Mouse (Mus musculus): Measurements from ENCODE around the gene Nos1ap.

The Nos1ap gene

DNA sequence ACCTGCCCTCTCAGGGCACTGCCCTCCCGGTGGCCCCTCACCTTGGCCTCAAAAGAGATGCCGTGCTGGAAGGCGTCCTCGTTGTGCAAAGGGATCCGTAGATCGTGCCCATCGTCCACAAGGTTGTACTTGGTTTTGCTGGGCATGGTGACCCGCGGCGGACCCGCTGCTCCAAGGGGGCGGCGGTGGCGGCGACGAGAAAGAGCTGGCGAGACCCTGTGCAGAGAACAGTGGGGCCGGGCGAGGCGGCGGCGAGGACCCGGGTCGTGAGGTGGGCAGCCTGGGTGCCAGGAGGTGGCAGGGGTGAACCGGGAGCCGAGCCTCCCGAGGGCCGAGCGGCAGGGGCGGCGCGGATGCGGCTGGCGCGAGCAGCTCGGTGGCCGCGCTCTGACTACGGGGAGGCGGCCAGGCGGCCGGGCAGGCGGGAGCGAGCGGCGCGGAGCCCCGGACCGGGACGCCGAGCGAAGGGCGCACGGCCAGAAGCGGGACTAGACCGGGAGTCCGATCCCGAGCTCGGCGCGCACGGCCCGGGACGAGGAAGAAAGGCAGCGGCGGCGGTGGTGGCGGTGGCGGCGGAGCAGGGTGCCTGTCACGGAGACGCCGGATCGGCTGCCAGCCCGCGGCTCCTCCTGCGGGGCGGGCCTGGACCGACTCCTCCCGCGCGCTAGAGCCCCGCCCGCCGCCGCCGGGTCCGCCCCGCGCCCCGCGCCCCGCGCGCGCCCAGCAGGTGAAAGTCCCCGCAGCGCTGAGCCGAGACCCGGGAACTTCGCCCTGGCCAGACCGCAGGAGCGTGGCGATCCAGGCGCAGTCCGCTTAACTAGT lies at the start of gene Nos1ap:
Gene Nos1ap, minus strand, starts transcription at position 643 of the 822 bp plus-strand sequence.
- DNase-seq: peak; percentile 85

DNA sequence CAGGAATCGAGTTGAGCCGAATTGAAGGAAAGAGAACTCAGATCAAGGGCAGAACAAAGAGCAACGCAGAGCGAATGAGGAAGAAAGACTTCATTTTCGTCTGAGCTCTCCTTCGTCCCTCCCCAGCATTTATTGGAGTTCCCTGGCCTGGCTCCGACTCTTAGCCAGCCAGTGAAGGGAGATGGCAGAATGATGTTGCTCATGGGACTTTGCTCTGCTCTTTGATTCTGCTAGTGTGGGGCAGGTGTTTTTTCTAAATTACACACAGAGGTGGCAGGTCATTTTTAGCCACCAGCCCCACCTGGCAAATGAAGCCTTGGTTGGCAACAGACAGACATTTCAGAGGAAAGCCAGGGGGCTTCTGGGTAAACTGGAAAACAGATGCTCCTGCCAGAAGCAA lies 49.3 kb upstream of the Nos1ap start:
- no peak for DNase-seq

DNA sequence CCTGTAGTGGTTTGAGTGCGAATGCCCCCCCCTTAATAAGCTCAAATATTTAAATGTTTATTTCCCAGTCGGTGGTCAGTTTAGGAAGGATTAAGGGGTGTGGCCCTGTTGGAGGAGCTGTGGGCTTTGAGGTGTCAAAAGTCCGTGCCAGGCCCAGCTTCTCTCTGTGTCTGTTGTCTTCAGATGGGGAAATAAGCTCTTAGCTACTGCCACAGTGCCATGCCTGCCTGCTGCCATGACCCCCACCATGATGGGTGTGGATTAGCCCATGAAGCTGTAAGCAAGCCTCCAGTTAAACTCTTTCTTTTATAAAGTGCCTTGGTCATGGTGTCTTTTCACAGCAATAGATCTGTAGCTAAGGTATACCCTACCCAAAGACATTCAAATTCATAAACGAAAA lies 43.2 kb upstream of the Nos1ap start:
- no peak for DNase-seq

DNA sequence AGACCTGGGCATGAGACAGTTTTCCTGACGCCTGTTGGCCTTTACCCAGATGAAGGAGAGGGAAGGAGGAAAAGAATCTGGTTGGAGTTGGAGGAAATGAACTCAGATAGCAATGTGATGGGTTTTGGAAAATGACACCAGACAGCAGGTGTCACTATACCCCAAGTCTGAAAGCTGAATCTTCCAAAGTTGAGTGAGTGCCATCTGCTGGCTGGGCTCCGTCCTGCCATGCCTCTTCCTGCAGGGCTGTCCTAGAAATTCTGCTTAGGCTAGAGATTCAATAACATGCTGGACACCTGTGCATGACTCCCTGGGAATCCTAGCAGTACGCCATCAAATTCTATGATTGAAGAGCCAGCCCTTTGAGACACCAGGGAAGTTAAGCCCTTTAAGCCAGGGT lies 42.7 kb upstream of the Nos1ap start:
- peak; percentile 84 for DNase-seq

DNA sequence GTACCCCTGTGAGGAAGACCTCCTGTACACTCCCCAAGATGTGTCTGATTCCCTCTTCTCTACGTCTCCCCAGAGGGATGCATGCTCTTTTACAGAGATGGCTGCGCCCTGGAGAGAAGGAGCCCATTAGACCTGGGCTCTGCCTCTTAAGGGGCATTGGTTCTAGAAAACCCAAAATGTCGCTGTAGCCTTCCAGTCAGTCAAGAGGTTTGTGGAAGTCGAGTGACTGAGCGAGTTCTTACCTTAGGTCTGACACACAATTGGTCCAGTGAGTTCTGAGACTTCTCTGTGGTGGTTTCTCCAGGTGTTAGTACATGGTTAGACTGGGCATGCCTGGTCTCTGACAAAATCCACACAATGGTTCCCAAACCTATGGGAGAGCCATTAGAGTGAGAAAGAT lies 41.9 kb upstream of the Nos1ap start:
- DNase-seq: no peak

DNA sequence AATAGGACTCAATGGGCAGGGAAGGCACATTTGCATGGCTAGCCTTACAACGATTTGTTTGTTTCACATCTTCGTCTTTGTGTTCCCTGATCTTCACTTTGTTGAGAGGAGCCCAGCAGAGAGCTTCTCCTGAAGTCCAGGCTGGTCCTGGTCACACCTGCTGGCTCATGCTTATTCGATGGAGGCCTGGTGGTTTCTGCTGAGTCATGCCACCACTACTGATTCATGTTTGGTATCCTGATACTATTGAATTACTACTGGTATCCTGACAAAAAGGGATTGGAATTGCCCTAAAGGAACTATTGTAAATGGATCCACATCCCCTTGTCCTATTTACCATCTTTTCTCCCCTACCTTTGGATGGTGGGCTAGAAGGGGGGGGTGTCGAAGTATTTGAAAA lies 40.8 kb upstream of the Nos1ap start:
- no peak for DNase-seq

DNA sequence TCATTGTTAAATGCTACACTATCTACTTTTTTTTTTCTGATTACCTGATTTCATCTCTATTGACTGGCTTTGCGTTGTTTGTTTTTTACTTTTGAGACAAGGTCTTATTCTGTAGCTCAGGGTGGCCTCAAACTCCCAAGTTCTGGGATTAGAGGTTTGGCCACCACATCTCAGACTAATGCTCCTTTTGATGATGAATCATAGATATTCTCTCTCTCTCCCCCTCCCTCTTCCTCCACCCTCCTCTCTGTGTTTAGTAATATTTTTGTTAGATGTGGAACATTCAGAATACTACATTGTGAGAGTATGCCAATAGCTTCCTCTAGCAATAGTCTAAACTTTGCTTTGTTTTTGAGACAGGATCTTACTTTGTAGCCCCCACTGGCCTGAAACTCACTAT lies 33.8 kb upstream of the Nos1ap start:
- DNase-seq: no peak

DNA sequence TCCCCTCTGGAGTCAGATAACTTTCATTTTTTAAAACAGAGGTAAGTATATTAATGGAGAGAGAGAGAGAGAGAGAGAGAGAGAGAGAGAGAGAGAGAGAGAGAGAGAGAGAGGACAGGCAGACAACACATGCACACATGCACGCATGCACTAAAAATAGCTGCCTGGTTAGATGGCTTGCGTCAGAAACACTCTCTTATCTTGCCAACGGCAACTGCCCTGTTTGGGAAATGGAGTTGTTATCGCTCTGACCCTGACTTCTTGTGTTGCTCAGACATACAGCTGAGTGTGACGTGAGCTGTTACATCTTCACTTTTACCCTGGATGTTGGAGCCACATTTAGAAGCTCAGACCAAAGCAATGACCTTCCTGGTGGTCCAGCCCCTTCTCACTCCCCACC lies 33.3 kb upstream of the Nos1ap start:
- DNase-seq: no peak

DNA sequence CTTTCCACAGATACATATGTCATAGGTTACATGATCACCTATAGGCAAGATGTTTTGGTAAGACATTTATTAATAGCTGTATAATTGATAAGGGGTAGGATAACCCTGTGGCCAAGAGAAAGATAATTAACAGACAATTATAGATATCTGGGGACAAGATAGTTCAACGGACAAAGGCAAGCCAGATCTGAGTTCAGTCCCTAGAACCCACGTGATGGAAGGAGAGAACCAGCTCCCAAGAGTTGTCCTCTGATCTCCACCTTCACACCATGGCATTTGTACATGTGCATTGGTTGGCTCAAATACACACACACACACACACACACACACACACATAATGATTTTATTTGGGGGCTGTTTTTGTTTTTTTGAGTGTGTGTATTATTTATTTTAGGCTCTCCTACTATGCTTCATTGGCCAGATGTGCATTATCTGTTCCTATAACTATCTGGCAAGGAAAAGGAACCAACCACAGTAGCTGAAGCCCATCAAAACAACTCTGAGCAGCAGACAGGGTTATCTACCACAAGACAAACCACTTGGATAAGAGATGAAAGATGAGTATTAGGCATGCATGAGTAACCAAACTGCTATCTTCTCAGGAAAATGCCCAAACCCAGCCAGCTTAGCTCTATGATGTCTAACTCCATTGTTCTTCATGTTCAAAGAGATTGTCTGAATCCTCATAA lies 30.2 kb upstream of the Nos1ap start:
- no peak for DNase-seq

DNA sequence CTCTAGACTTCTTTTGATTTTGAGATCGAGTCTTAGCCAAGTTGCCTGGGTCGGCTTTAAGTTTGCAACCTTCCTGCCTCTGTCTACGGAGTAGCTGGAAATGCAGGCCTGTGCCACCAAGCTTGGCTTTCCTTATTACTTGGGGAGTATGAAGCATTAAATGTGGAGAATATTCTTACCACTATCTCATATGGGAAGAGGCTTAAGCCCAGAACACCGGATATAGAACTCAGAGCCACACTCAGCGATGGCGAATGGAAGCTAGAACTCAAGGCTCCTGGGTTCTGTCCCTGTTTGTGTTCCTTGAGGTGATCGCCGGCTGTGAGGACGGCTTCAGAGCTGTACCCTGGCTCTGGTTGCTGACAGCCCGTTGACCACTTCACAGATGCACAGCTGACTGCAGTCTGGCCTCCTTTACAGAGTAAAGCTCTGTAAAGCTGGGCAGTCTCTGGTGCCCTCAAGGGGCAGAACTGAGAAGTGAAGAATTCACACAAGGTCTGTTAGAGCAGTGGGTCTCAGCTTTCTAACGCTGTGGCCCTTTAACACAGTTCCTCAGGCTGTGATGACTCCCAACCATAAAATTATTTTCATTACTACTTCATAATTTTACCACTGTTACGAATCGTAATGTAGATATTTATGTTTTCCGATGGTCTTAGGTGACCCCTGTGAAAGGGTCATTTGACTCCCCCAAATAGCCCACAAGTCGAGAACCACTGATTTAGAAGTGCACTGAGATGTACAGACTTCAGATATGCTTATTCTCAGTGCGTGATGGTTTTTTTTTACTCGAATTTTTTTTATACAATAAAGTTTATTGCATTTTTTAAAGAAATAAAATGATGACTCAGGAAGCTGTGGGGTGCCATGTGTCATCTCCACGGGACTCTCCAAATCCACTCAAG lies 23.6 kb upstream of the Nos1ap start:
- DNase-seq: peak; percentile 79

DNA sequence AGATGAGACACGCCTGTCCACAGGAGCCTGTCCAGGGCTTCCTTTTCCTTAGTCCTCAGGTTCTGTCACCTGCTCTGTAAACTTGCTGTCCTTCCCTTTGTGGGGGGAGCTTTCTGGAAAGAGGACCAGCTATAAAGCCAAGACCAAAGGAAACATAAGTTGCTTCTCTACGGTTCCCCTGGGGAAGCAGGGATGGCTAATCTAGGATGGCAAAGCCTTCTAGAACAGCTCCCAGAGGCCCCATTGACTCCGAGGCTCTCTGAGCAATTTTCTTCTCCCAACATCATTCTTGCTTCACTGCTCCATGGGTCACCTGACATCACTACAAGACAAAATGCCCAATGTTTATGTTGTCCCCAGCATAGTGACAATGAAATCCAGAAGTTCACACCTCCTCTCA lies 22.0 kb upstream of the Nos1ap start:
- no peak for DNase-seq

DNA sequence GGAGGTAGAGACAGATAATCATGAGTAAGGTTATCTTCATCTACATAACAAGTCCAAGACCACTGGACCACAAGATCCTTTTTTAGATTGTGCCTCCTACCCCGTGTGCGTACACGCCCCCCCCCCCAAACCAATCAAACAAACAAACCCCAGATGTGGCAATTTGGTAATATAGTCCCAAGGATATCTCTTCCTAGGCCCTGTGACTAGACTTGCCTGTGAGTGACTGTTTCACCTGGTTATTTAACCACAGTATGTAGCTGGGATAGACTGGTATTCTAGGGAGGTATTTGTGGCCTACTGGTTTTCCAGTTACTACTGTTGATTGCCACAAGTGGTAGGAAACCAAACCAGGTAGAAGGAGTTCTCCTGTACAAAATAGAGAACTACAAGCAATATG lies 21.0 kb upstream of the Nos1ap start:
- no peak for DNase-seq

DNA sequence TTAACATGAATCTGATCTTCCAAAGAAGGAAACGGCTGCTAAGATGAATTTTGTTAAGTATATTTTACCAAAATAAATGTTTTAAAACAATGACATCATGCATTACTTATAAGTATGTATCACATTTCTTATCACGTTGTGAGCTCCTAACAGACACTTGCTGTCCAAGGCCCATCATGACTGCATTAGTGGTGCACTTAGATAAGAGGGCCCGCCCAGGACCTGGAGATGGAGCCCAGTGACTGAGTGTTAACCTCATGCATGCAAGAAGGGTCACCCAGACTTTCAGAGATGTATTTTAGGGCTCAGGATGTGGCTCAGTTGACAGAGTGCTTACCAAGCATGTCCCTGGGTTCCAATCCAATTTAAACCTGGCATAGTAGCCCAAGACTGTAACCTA lies 20.6 kb upstream of the Nos1ap start:
- DNase-seq: no peak

DNA sequence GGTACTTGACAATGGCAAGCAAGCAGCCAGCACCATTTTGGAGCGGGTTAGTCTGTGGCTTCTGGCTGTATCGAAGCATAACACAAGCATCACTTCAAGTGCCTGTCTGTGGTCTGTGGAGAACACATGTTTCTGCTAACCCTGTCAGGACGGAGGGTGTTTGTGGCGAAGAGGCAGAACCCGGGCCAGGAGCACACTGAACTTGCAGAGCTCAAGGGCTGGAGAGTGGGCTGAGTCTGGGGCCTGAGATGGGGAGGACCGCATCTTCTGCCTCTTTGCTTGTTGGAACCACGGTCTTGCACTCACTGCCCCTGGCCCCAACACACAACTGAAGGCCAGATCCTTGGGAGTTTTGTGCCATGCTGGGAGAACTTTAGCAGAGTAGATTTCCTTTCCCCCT lies 20.2 kb upstream of the Nos1ap start:
- peak; percentile 8 for DNase-seq

DNA sequence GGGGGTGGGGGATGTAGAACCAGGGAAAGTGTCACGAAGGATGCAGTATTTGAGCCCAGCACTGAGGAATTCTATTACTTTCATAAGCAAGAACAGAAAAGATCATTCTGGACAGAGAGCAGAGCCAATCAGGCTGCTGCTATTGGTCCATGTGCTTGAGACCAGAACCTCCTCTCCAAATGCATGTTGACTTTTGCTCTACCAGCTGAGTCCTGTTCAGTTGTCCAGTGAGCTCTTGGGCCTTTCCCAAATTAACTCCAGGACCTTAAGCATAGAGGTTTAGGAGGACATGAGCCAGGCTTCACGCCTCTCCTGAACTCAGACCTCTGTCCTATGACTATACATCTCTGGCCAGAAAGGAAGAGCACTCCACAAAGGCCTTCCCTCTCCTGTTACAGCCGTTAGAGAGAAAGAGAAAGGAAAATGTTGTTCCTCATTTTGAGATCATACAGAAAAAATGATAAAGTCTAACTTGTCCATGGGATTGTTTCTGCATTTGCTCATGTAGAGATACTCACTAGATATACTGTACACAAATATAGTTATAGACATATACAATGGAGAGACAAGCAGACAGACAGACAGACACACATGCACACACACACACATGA lies 18.9 kb upstream of the Nos1ap start:
- no peak for DNase-seq

DNA sequence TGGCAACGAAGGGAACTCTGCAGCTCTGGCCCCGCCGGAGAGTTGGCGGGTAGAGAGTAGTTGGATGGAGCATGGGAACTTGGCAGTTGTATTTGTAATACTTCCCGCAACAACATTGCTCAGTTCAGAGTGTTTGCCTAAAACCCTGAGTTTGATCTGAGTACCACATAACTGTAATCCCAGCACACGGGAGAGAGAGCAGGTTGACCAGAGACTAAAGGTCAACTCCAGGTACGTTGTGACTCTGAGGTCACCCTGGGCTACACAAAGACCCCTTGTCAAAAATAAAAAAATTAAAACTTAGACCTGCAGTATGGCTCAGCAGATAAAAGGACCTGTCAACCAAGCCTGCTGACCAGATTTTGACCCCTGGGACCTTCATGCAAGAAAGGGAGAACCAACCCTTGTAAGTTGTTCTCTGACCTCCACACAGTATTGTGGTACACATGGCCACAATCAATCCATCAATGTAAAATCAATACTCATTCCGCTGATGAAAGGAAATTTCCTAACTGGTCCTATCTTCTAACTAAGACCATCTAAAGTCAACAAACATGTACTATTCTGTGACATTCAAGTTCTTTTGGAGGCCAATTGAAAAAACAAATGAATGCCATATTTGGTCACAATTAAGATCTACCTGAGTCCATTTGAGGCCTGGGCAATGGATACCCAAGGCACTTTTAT lies 17.7 kb upstream of the Nos1ap start:
- DNase-seq: no peak

DNA sequence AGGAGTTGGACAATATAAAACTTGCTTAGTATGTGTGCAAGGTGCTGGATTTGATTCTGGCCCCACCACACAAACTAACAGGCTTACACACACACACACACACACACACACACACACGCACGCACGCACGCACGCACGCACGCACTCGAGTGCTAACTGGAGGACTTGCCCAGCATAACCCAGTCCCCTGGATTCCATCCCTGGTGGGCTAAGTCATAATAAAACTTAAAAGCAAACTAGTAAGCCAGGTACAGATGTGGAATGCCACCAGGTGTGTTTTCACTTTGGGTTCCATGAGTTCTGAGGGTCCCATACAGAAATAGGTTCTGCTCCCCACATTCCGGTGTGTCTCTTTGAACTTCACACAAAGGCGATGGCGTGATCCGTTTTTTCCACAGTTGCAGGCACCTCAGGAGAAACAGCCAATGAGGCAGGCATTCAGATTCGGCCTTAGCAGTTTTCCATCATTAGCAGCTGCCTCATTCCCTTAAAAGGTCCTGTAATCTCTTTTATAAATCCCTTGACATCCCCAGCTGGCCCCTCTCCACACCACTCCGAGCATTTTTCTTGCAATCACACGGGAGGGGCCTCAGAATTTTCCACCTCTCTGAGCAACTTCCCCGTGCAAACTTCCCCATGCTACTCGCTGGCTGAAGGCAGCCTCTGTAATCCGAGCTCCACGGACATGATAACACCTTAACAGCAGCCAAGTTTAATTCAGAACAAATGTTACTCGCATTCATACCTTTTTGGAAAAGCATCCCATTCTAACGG lies 15.8 kb upstream of the Nos1ap start:
- no peak for DNase-seq

DNA sequence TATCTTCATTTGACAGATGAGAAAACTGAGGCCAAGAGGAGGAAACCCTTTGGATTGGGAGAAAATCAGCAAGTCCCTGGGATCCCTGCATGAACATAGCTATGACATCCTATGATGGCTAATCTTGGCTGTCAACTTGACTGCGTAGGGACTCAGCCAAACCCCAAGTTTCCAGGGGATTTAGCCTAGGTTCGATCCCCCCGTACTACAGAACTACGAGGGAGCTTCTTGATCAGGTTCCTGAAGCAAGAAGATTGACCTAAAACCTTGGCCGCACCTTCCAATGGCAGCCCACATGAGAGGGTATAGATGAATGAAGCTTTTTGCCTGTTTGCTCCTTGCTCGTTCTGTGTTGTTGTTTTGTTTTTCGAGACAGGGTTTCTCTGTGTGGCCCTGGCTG lies 4.9 kb upstream of the Nos1ap start:
- DNase-seq: no peak

DNA sequence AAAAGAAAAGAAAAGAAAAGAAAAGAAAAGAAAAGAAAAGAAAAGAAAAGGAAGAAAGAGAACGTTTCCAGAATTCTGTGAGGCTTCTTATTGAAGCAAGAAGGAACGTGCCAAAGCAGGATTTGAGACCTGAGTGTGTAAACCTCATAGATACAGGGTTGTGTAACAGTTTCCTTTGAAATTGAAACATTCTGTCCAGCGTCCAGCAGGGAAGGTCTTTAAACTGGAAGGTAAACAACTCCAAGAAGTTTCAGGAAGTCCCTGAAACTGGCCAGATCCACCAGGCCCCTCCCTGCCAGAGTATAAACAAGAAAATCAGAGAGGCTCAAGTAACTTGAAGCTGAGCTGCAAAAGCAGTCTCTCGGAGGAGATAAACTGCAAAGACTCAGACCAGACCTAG lies 870 bp upstream of the Nos1ap start:
- DNase-seq: peak; percentile 14

DNA sequence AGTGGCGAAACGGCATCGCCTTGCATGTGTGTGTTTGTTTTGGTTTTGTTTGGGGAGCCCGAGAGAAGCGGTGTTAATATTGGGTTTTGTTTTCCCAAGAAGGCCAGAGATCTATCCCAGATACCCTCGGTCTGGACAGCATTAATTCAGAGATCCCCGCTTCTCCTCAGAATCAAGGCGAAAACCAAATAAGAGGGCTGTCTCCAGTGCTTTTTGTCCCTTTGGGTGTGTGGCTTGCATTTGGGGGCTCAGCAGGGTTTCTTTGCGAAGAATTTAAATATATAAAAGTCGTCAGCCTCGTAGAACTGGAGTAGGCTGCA lies 340 bp upstream of the Nos1ap start:
- DNase-seq: no peak

DNA sequence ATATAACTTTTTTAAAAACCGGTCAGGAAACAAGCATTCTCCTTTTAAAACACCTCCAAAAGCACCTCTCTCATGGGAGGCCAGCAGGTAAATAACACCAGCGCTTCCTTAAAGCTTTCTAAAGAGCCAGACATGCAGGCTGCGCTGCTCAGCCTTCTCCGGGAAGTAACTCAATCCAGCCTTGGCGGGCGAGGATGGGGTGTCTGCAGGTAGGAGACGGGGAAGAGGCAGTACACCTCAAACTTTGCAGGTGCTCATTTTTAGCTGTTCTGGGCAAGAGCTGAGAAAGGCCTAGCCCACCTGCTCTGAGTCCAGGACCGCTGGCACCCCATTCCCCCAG lies 812 bp downstream of the Nos1ap start:
- peak; percentile 11 for DNase-seq

DNA sequence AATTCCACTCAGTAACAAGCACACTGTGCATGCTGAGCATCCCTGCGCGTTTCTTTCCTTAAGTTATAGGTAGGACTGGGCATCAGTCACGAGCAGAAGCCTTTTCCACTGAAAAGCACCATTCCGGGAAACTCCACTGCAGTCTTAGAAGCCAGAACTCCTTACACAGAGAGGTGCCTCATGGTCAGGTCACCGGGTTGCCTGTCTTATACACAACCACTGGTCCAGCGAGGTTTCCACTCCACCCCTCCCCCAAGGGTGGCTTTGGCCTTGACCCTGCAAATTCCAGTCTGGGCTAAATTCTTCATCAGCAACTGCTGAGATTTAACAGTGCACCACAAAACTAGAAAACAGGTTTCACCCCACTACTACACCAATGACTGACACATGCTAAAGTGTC lies 1.3 kb downstream of the Nos1ap start:
- no peak for DNase-seq
